Mouse (Mus musculus) layer of hippocampus, adult 11-12 months (tissue): Measurements from ENCODE around the gene Samd3.

Experiments used
- DNase-seq: peaks from one replicate; pipeline ENCODE4 v3.0.0; 2022; ENCODE audit warnings: low spot score

Gene Samd3

DNA sequence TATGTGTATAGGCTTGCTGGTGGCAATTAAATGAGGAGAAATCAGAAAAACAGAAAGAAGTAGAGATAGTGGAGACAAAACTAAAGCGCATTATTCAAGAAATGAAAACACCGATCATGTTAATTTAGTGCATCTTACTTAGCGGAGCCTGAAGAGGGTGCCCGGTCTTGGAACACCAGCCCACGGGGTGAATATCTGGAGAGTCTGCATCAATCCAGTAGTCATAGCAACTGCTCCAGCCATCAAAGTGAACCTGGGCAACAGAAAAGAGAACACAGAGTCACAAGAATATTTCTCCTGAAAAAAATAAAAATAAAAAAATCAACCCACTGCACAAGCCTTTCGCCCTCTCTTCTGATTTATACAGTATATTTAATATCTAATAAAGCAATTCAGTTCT, 74.0 kb downstream of the Samd3 start:
- no peak for DNase-seq

DNA sequence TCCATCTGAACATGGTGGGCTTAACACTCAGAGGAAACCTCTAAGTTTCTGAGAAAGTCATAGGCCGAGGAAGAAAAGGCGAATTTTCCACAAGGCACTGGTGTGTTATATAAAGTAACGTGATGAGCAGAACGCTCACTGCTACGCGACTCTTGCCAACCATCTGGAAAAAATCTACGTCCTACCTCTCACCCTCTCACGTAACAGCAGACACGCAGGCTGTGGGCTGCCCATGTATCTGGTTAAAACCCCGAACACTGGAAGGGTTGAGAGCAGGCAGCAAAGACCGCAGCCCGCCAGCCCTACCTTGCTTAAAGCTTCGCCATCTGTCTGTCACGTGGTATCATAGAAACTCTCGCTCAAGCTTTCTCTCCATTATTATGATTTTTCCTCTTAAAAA, 84.8 kb downstream of the Samd3 start:
- peak; percentile 19 for DNase-seq

DNA sequence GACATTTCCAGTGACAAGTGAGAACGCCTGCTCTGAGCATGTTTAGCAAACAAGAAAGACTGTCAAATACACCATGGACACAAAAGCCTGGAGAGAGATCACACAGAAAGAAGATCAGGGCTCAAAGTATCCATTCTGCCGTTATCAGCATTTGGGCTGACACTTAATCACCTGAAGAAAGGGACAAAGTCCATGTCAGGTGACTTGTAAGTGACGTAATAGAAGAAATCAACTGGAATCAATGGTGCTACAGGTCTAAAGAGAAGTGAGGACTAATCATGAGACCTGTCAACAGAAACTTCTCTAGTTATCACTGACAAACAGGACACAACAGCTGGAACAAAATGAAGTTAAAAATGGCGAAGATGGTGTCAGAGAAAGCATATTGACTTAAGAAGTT, 91.2 kb downstream of the Samd3 start:
- DNase-seq = no peak
